8 mouse cellular contexts compared by ENCODE assay signal in the genomic region with DNA sequence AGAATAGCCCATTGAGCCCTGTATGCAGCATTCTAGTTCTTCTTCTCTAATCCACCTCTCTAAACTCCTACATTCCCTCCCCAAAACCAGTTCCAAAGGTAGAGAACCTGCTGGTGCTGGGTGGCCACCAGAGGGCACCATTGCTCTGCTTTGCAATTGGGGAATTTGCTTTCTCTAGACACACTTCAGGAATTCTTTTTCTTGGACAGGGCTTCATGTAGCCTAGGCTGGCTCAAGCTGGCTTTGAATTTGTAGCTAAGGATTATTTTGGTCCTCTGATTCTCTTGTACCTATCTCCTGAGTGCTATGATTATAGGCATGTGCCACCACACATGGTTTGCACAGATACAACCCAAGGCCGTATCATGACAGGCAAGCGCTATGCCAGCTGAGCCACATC. TPM values are rescaled to one million over a fixed set of nuclear protein-coding genes. Genes with fewer than 3 reads are reported as not detected.
DNase-seq lines count a peak whose midpoint lies in the region; ATAC-seq and TF ChIP-seq lines count a peak whose summit lies in the region.

No protein-coding gene starts in this region.

- in situ Hi-C loops in CH12.LX (cut with MboI; ENCODE audit: low pct_ligation_motif_present, low pct_unique_long_range_greater_than_20kb, low sequenced_read_pairs), result no loop called here

- H3K9me3 ChIP-seq in CH12.LX (replicated peaks; ENCODE audit: low read length), result no peaks in the 10 kb centered on the region
- H3K9me3 ChIP-seq in embryonic facial prominence, embryonic 15.5 days (replicated peaks), result no peaks in the 10 kb centered on the region
- H3K9me3 ChIP-seq in lung, embryonic 14.5 days (ENCODE audit: low read depth, low read length), result no peaks in the 10 kb centered on the region

- peak; percentile 86 to 92 for TF ChIP-seq CTCF in CH12.LX (conservative IDR thresholded peaks at IDR 0.05 in 1 of 2, IDR thresholded peaks at IDR 0.05 in 1 of 2; ENCODE audit: low read depth in 2 of 2, low read length in 2 of 2)
- TF ChIP-seq CTCF in lung, embryonic 14.5 days (IDR thresholded peaks at IDR 0.05; ENCODE audit: low read depth), result peak; percentile 96

- peaks cover 10 to 58% of the 10 kb centered on the region in 2 experiments for H3K4me1 ChIP-seq in CH12.LX (ENCODE audit: control insufficient read depth in 1 of 2, insufficient read depth in 2 of 2)
- peaks cover 37% of the 10 kb centered on the region for H3K4me1 ChIP-seq in embryonic facial prominence, embryonic 15.5 days
- 0 out of 2 replicates have a peak, but pooled peaks cover 6% of the 10 kb centered on the region for H3K4me1 ChIP-seq in lung, embryonic 14.5 days (ENCODE audit: insufficient read depth)

- DNase-seq in CH12.LX (ENCODE audit: extremely low read depth), result peak; percentile 57
- peak; percentile 50 to 62 for DNase-seq in adrenal gland, postnatal 4 days (ENCODE audit: low spot score in 2 of 2)
- peak; percentile 83 to 91 for DNase-seq in heart, postnatal 10 days
- DNase-seq in kidney, postnatal 36 days, result peak; percentile 79 to 96
- peak; percentile 95 for DNase-seq in lung, embryonic 14.5 days
- peak; percentile 55 for DNase-seq in ovary, adult 18-20 months (ENCODE audit: low spot score)
- peak; percentile 62 for DNase-seq in thymus, postnatal 25 days

- dilution Hi-C loops in CH12.LX (cut with MboI; ENCODE audit: extremely low pct_ligation_motif_present, extremely low pct_unique_long_range_greater_than_20kb, low sequenced_read_pairs), result no loop called here

- TF ChIP-seq RAD21 in CH12.LX (IDR thresholded peaks at IDR 0.05; ENCODE audit: low read depth, low read length), result peak; percentile 70

- no peak overlapping the region for H3K4me3 ChIP-seq in CH12.LX (replicated peaks in 1 of 3; ENCODE audit: low read depth in 2 of 3, low read length in 2 of 3, poor library complexity in 1 of 3)
- H3K4me3 ChIP-seq in embryonic facial prominence, embryonic 15.5 days (replicated peaks), result no peak overlapping the region
- H3K4me3 ChIP-seq in lung, embryonic 14.5 days (ENCODE audit: low read depth, low read length), result no peak overlapping the region

- intact Hi-C loops in heart, postnatal 10 days (cut with DNase I), result loop anchor here (1.0 to 2.0 kb wide), 3 partner anchors 26 to 133 kb away; no protein-coding TSS in a partner anchor

- peak; percentile 56; the same call in 1 of the 2 replicates for ATAC-seq in embryonic facial prominence, embryonic 15.5 days (ENCODE audit: insufficient number of reproducible peaks, low FRiP score, low TSS enrichment, low read depth)
- peak; percentile 48 for ATAC-seq in lung, embryonic 14.5 days (ENCODE audit: insufficient read depth)

- TF ChIP-seq EP300 in CH12.LX (IDR thresholded peaks at IDR 0.05; ENCODE audit: low read length), result no peak

- 98% methylated on average over 2 of the region's 2 CpGs for WGBS in embryonic facial prominence, embryonic 15.5 days
- WGBS in lung, embryonic 14.5 days, result 96% methylated on average over 2 of the region's 2 CpGs

- no peaks in the 10 kb centered on the region for H3K27me3 ChIP-seq in CH12.LX (replicated peaks)
- no peaks in the 10 kb centered on the region for H3K27me3 ChIP-seq in embryonic facial prominence, embryonic 15.5 days
- no peaks in the 10 kb centered on the region for H3K27me3 ChIP-seq in lung, embryonic 14.5 days (ENCODE audit: insufficient read depth, low read length)

- TF ChIP-seq POLR2A in CH12.LX (IDR thresholded peaks at IDR 0.05; ENCODE audit: low read depth, low read length), result peak; percentile 33; the same call in 1 of the 2 replicates

- peaks cover 66% of the 10 kb centered on the region for H3K79me2 ChIP-seq in CH12.LX (replicated peaks; ENCODE audit: control insufficient read depth, extremely low read depth, insufficient read depth, poor library complexity, severe bottlenecking)

- H3K9ac ChIP-seq in CH12.LX (ENCODE audit: insufficient read depth, low read depth), result no peak overlapping the region
- no peak overlapping the region for H3K9ac ChIP-seq in embryonic facial prominence, embryonic 15.5 days
- H3K9ac ChIP-seq in lung, embryonic 14.5 days, result no peak overlapping the region

- H3K4me2 ChIP-seq in CH12.LX (ENCODE audit: insufficient read depth, low read depth, poor library complexity, severe bottlenecking), result peak overlapping the region; percentile 27; the same call in 1 of the 2 replicates
- H3K4me2 ChIP-seq in embryonic facial prominence, embryonic 15.5 days (replicated peaks), result no peak overlapping the region
- H3K4me2 ChIP-seq in lung, embryonic 14.5 days, result no peak overlapping the region

- peaks cover 55 to 83% of the 10 kb centered on the region in 2 experiments for H3K36me3 ChIP-seq in CH12.LX (replicated peaks in 1 of 2; ENCODE audit: control insufficient read depth in 1 of 2, insufficient read depth in 1 of 2, low read length in 1 of 2)
- peaks cover 67% of the 10 kb centered on the region for H3K36me3 ChIP-seq in embryonic facial prominence, embryonic 15.5 days
- H3K36me3 ChIP-seq in lung, embryonic 14.5 days (ENCODE audit: insufficient read depth), result peaks cover 88% of the 10 kb centered on the region

- H3K27ac ChIP-seq in CH12.LX (ENCODE audit: insufficient read depth, low read depth), result no peak overlapping the region
- no peak overlapping the region for H3K27ac ChIP-seq in embryonic facial prominence, embryonic 15.5 days (replicated peaks)
- no peak overlapping the region for H3K27ac ChIP-seq in lung, embryonic 14.5 days (ENCODE audit: low read depth)

TF ChIP-seq in CH12.LX, 34 proteins besides CTCF, POLR2A, EP300 and RAD21:
- TF ChIP-seq SMC3 (IDR thresholded peaks at IDR 0.05; ENCODE audit: low read depth, low read length), result peak; percentile 72
- TF ChIP-seq POLR2AphosphoS2 (IDR thresholded peaks at IDR 0.05; ENCODE audit: low read depth, low read length), result no peak
- no peak for TF ChIP-seq UBTF (IDR thresholded peaks at IDR 0.05; ENCODE audit: low read depth, low read length)
- no peak for TF ChIP-seq ZNF384 (IDR thresholded peaks at IDR 0.05; ENCODE audit: low read depth, low read length)
- TF ChIP-seq MXI1 (IDR thresholded peaks at IDR 0.05; ENCODE audit: low read depth, low read length), result no peak
- TF ChIP-seq MAZ (IDR thresholded peaks at IDR 0.05; ENCODE audit: low read depth, low read length), result no peak

RNA-seq across cellular contexts. Expression of gene Rrnad1, which starts 5.3 kb away (rescaled TPM):
- 11.4 and 12.3 TPM in 2 replicates for total RNA-seq in CH12.LX (2012; rRNA removed)
- 7.3 and 8.0 TPM in 2 replicates for total RNA-seq in CH12.LX (2014; rRNA removed)
- 11.7 and 12.5 TPM in 2 replicates for polyA plus RNA-seq in CH12.LX (2012; ENCODE audit: insufficient read length, low read depth)
- total RNA-seq in adrenal gland, postnatal 4 days (2021), result 10 to 100 TPM; 21.9 to 24.9 TPM
- polyA plus RNA-seq in embryonic facial prominence, embryonic 15.5 days (2015; fragmentation: Nextera tagmentation; extraction: Ambion mirVana), result 19.8 and 22.4 TPM in 2 replicates
- 1 to 10 TPM; 6.8 to 7.0 TPM for total RNA-seq in heart, postnatal 10 days (2021)
- 16.4 and 19.6 TPM in 2 replicates for polyA plus RNA-seq in lung, embryonic 14.5 days (2014; fragmentation: Nextera tagmentation; extraction: Ambion mirVana)

RNA-seq across cellular contexts. Expression of gene Isg20l2, which starts 5.7 kb away (rescaled TPM):
- total RNA-seq in CH12.LX (2012; rRNA removed), result 40.8 and 52.9 TPM in 2 replicates
- total RNA-seq in CH12.LX (2014; rRNA removed), result 68.8 and 76.2 TPM in 2 replicates
- 44.5 and 45.0 TPM in 2 replicates for polyA plus RNA-seq in CH12.LX (2012; ENCODE audit: insufficient read length, low read depth)
- 10 to 100 TPM; 31.0 to 33.5 TPM for total RNA-seq in adrenal gland, postnatal 4 days (2021)
- polyA plus RNA-seq in embryonic facial prominence, embryonic 15.5 days (2015; fragmentation: Nextera tagmentation; extraction: Ambion mirVana), result 54.5 and 56.2 TPM in 2 replicates
- total RNA-seq in heart, postnatal 10 days (2021), result 10 to 100 TPM; 16.2 to 18.9 TPM
- polyA plus RNA-seq in lung, embryonic 14.5 days (2014; fragmentation: Nextera tagmentation; extraction: Ambion mirVana), result 44.0 and 50.5 TPM in 2 replicates

RNA-seq across cellular contexts. Expression of gene Crabp2, which starts 12.7 kb away (rescaled TPM):
- total RNA-seq in CH12.LX (2012; rRNA removed), result 0.38 TPM in 2 replicates
- total RNA-seq in CH12.LX (2014; rRNA removed), result 0.27 TPM in 1 of 2 replicates, not detected in the other
- 0.97 and 1.0 TPM in 2 replicates for polyA plus RNA-seq in CH12.LX (2012; ENCODE audit: insufficient read length, low read depth)
- 1 to 10 TPM; 1.7 to 2.0 TPM for total RNA-seq in adrenal gland, postnatal 4 days (2021)
- 200 and 206 TPM in 2 replicates for polyA plus RNA-seq in embryonic facial prominence, embryonic 15.5 days (2015; fragmentation: Nextera tagmentation; extraction: Ambion mirVana)
- total RNA-seq in heart, postnatal 10 days (2021), result under 1 TPM; 0.57 to 0.81 TPM
- polyA plus RNA-seq in lung, embryonic 14.5 days (2014; fragmentation: Nextera tagmentation; extraction: Ambion mirVana), result 7.7 and 10.3 TPM in 2 replicates

RNA-seq across cellular contexts. Expression of gene Mrpl24, which starts 16.5 kb away (rescaled TPM):
- 160 and 176 TPM in 2 replicates for total RNA-seq in CH12.LX (2012; rRNA removed)
- 166 and 168 TPM in 2 replicates for total RNA-seq in CH12.LX (2014; rRNA removed)
- 123 and 156 TPM in 2 replicates for polyA plus RNA-seq in CH12.LX (2012; ENCODE audit: insufficient read length, low read depth)
- total RNA-seq in adrenal gland, postnatal 4 days (2021), result 100 to 1,000 TPM; 135 to 138 TPM
- polyA plus RNA-seq in embryonic facial prominence, embryonic 15.5 days (2015; fragmentation: Nextera tagmentation; extraction: Ambion mirVana), result 75.4 and 78.9 TPM in 2 replicates
- 10 to 100 TPM; 60.5 to 75.5 TPM for total RNA-seq in heart, postnatal 10 days (2021)
- 64.8 and 65.5 TPM in 2 replicates for polyA plus RNA-seq in lung, embryonic 14.5 days (2014; fragmentation: Nextera tagmentation; extraction: Ambion mirVana)

RNA-seq across cellular contexts. Expression of gene Hdgf, which starts 29.7 kb away (rescaled TPM):
- total RNA-seq in CH12.LX (2012; rRNA removed) (199 and 223 TPM in 2 replicates), CH12.LX (2014; rRNA removed) (215 and 219 TPM in 2 replicates)
- polyA plus RNA-seq in CH12.LX (2012; ENCODE audit: insufficient read length, low read depth), result 468 and 755 TPM in 2 replicates
- 100 to 1,000 TPM; 205 to 213 TPM for total RNA-seq in adrenal gland, postnatal 4 days (2021)
- polyA plus RNA-seq in embryonic facial prominence, embryonic 15.5 days (2015; fragmentation: Nextera tagmentation; extraction: Ambion mirVana), result 240 and 246 TPM in 2 replicates
- total RNA-seq in heart, postnatal 10 days (2021), result 100 to 1,000 TPM; 106 to 112 TPM
- polyA plus RNA-seq in lung, embryonic 14.5 days (2014; fragmentation: Nextera tagmentation; extraction: Ambion mirVana), result 287 and 288 TPM in 2 replicates
